Mouse (Mus musculus): ENCODE results near the gene Zfp653.
A peak's percentile ranks its signal among the peaks of the same experiment; 100 is the strongest.
"Not testable (repeated sequence)": the region's sequence is repeated elsewhere in the genome, so short reads cannot be mapped to it uniquely, and the experiment has no call there.

Gene Zfp653

DNA sequence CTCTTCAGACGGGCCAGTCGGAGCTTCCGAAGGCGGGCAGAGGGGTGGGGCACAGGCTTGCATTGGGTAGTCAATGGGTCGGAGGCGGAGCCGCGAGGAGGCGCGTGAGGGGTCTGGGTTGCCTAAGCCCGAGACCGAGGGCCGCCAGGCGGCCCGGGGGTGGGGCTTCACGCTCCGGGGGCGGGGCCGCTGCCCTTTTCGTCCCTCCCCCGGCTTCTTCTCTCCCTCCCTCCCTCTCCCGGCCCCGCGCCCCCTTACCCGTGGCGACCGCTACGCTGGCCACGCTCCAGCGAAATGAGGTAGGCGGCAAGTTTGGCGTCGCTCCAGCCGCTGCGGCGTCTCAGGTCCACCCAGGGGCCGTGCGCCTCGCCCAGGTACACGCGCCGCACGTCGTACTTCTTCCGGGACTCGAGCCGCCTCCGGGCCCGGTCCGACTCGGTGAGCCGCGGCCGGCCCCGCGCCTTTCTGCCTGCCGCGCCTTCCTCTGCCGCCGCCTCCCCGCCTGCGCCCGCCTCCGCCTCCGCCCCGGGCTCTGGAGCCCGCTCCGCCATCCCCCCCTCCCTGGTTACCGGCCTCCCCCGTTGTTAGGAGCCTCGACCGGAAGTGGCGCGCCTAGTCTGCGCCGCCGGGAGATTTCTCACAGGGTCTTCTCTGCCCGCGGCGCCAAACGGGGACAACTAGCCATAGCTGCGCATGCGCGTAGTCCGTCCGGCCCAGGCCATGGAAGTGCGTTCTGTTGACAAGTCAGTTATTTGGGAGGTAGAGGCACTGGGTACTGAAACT is at the start of gene Zfp653, which contains the start of gene Gm49318:
Zfp653 (minus strand) TSS at position 586 of the 783 bp plus-strand sequence.
Gm49318 (minus strand) TSS at position 469 of the 783 bp plus-strand sequence.
- peak; percentile 91 for DNase-seq (ENCODE audit: low spot score)

DNA sequence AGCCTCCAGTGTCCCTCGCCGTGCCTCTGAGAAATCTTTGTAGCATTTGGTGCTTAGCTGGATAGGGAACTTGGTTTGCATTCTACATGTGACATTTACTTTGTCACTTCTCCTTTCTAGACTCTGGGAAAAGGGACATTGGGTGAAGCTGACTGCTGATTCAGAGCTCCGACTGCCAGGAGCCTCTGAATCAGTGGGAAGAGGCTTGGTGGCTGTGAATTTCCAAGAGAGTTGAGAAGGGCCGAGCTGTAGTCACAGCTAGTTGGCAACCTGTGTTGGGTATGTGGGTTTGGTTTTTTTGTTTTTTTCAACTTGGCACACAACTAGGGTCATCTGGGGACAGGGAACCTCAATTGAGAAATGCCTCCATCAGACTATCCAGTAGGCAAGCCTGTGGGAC is 48.4 kb upstream of the Zfp653 start:
- DNase-seq (ENCODE audit: low spot score), result no peak

DNA sequence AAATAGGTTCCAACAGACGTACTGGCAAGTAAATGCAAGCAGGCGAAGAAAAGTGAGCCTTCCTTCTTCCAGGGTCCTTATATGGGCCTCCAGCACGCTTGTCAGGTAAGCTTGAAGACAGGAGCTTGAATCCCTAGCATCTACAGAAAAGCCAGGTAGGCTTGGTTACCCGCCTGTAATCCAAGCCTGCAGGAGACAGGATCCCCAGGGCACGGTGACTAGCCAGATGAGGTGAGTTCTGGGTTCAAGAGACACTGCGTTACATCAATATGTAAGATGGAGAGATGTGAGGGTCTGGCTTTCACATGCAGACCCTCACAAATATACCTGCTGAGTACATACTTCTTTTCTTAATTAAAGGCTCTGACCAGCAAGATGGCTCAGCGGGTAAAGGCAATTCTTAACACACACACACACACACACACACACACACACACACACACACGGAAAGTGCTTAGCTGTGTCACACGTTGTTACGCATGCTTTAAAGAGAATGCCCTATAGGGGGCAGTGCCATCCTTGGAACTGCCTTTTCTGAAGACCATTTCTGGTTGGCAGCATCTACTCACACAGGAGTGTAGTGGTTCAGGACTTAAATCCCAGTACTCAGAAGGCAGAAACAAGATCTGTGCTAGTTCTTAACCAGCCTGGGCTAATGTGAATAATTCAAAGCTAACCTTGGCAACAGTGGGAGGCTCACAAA is 46.7 kb upstream of the Zfp653 start:
- DNase-seq (ENCODE audit: low spot score), result no peak

DNA sequence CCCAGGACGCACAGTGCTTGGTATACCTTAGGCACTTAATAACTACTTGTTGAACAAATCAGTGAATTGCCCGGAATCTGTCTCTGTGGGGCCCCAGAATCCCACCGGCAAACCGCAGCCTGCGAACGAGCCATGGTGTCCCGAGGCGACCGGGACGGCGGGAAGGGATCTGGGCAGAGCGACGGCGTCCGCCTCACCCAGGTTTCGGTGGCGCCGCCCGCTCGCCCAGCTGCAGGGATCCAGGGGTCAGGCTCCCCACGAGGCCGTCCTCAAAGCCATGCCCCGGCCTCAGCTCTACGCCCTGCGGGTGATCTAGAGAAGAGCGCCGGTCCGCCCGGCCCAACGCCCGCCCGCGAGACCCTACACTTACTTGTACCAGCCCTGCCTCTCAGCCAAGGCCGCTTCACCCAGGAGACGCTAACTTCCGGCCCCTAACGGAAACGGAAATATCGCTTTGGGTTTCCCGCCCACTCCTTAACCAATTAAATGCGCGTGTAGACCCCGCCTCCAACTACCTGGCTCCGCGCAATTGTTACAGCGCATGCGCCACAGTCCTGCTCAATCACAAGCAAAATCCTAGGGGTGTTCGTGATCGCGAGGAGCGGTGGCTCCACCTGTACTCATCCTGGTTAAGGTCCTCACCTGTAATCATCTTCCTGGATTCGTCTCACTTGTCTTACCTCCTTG is 45.7 kb upstream of the Zfp653 start, which contains the start of gene Elof1:
Elof1 (minus strand) TSS at position 433 of the 687 bp plus-strand sequence.
- DNase-seq (ENCODE audit: low spot score), result peak; percentile 62

DNA sequence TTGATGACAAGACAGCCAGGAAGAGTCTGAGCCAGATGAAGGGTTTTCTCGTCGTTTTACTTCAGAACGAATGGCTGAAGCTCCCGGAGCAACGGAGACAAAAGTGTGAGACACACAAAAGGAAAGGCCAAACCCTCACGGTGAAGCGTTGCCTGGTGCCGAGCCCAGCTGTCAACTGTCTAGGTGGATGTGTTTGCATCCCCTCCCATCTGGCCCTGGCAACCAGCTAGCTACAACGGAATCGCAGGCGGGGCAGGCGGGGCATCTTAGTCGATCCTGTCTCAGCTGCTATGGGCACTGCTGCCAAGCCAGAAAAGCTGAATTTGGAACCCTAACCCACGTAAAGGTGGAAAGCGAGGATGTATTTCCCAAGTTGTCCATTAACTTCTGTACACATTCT is 44.9 kb upstream of the Zfp653 start:
- DNase-seq (ENCODE audit: low spot score), result no peak

DNA sequence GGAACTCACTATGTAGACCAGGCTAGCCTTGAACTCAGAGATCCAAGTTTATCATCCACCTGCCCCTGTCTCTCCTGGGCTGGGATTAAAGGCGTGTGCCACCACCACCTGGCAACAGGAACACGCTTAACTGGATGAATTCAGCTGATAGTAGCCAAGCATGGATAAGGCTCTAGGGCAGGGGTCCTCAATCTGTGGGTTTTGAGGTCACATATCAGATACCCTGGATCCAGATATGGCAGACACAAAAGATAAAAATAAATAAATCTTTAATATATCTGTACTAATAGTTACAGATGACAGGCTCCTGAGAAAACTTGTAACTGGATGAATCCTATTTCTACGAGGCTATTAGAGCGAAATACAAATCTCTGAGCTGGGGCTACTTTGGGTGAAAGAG is 44.5 kb upstream of the Zfp653 start:
- no peak for DNase-seq (ENCODE audit: low spot score)

DNA sequence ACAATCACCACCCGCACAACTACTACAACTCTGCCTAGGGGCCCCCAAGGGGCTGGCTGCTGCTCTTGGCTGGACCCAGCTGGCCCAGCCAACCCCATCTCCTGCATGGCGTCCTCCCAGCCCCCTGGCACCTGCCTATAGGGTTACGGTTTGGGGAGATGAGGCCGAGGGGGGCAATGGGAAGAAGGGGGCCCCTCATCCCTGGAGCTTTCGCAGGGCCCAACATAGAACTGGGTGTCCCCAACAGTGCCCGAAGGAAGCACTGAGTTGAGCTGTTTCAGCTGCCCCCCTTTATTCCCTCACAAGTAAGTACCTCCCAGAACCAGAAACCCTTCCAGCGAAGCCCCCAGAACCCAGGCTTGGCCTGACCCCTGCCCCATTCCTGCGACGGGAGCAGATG is 37.0 kb upstream of the Zfp653 start:
- no peak for DNase-seq (ENCODE audit: low spot score)

DNA sequence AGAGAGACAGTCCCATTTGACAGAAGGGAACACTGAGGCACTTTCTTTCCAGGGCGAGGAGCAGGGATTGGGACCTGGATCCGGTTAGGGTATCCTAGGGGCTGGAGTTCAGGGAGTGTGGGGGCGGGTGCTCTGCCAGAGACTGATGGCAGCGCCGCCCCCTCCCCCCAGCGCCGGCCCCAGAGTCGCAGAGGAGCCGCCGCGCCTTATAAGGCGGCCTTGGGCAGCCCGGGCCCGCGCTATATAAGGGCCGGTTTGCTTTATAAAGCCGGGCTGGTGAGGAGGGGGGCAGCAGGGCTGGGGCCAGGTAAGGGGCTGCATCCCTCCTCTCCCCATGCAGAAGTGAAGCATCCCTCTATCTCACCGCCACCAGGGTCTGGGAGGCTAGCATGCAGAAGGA is 28.7 kb upstream of the Zfp653 start:
- DNase-seq (ENCODE audit: low spot score), result no peak

DNA sequence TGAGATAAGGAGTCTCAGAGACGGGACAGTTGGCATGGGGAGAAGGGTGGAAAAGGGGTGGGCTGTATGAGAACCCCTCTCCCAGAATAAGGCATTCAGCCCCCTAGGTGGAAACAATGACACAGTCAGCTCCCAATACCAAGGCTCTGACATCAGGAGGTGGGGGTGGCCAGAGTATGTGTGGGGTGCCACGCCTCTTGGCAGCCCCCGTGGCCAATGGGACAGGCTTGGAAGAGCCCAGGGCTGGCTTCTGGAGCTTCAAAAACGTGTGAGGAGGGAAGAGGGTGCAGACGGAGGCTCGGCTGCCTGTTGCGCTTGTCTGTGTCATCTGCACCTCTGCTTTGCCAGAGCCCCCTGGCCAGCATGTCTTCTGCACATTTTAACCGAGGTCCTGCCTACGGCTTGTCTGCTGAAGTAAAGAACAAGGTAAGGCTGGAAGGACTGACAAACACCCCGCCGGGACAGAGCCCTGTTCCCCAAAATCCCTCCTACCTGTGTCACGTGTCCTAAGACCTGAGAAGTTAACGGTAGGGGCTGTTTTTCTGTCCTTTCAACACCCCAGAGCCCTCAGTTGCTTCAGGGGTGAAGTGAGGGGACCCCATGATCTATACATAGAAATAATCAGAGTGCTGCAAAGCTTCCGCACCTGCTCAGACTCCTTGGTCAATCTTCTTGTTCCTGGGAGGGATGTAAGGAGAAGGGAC is 28.0 kb upstream of the Zfp653 start, which contains the start of gene Cnn1:
Cnn1 (plus strand) TSS at position 224 of the 704 bp plus-strand sequence.
- DNase-seq (ENCODE audit: low spot score), result no peak

DNA sequence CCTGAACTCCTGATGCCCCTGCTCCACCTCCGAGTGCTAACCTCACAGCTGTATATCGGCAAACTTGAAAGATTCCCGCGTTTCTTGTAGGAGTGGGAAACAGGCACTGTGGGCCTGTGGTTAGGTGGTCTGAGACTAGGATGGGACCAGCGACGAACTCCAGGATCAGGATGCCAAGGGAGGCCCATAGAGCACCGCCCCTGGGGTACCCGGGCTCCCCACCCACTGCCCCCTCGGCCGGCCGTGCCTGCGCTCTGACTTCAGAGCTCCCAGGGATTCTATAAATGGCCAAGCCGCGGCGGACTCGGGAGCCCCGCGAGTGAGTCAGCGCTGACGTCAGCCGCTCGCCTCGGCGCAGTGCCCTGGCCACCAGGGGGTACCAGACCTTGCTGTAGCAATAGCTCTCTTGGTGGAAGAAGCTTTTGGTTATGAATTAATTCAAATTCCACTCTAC is 24.7 kb upstream of the Zfp653 start:
- DNase-seq (ENCODE audit: low spot score), result peak; percentile 75

DNA sequence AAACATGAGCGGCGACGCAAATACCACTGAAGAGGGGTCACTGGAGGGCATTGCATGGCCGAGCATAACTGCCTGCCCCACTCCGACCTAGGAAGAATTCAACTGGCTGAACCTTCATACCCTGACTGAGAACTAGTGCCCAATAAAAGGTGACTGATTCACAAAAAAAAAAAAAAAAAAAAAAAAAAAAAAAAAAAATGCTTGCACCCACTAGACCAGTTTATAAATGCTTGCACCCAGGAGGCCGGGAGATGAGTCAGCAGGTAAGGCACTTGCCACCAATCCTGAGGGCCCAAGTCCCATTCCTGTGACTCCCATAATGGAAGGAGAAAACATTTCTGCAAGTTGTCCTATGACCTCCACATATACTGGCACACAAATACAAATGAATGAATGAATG is 21.6 kb upstream of the Zfp653 start:
- no peak for DNase-seq (ENCODE audit: low spot score)

DNA sequence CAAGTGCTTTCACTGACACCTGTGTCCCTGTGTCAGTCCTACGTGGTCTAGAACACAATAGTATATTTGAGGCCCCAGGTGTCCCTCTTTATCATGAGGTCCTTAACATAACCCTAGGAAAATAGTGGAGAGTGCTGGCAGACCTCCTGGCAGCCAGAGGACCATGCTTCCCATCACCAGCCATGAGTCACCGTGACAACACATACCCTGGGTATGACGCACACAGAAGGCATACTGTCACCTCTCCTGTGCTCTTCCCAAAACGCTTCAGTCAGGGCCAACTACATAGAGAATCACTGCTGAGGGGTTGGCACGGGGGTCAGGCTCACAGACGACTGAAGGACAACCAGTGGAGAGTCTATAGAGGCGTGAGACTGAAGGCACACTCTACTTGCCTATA is 18.8 kb upstream of the Zfp653 start:
- DNase-seq (ENCODE audit: low spot score), result no peak

DNA sequence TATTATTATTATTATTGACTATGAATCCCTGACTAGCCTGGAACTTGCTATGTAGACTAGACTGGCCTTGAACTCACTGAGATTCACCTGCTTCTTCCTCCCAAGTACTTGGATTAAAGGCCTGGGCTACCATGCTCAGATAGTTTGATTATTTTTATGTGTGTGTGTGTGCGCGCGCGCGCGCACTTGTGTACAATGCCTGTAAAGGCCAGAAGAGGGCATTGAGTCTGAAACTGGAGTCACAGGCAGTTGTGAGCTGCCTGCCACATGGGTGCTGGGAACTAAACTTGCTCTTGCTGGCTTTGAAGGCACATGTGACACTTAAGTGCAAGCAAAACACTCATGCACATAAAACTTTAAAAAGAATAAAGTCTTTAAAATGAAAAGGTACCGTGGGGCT is 18.1 kb upstream of the Zfp653 start:
- DNase-seq (ENCODE audit: low spot score), result no peak

DNA sequence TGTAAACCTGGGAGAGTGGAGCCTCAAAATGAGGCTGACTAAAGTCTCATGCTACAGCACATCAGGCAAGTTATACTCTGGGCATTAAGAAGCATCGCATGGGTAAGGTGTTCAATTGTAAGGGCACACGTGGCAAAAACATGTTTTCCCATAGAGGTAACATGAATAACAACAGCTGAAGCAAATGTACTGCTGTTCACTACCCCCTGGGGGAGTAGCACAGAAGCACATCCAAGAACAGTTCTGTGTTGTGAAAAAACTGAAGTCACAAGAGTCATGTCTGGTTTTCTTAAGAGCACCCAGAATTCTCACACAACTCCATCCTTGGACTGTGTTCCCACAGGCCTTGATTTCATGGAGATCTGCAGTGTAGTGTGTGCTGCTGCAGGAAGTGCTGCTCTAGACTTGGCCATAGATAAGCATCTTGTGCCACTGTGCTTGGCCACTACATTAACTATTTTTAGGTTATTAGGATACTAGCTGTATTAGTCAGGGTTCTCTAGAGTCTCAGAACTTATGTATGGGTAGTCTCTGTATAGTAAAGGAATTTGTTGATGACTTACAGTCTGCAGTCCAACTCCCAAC is 15.9 kb upstream of the Zfp653 start:
- no peak for DNase-seq (ENCODE audit: low spot score)

DNA sequence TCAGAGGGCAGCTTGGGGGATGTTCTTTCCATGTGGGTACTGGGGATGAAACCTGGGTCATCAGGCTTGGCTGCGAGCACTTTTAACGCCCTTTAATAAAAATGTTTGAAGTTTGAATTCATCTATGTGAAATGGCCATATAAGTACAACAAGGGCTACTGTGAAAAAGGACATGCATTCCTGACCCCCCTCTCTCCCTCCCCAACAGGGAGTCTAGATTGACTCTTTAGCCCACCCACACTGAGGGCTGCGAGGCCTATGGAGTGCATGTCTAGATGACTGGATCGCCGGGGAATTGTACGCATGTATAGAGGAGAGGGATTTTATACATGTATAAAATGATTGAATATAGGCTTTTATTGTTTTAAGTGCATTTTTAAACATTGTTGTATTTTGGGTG is 14.8 kb upstream of the Zfp653 start:
- DNase-seq (ENCODE audit: low spot score), result no peak

DNA sequence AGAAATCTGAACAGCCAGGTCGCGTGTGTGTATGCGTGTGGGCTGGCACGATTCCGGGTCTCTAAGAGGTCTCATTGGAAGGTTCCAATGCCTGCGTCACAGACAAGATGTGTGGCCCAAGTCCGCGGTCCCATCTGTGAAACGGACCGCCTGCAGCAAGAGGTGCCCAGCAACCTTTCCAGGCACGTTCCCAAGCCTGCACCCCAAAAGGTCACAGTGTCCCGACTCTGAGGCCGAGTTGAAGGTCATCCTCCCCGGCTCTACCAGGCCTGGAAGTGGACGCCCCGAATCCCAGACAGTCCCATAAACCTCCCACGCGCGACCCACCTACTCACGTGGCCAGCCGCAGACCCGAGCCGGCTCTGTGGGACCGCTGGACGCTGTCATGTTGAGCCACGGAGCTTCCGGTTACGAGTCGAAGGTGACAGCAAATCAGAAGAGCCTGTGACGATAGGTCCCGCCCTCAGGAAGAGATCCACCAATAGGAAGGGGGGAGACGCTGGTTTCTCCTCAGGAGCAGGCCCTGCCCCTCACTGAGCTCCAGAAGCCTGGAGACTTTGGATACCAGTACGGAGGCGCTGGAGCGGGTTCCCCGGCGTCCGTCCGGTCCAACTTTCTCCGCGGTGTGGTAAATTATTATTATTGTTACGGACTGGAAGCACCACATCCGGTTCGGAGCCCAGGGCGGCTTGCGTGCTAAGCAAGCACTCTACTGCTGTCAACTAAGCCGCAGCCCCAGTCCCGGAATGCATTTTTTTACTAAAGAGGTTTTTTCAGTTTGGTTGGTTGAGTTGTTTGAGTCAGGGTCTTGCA is 14.1 kb upstream of the Zfp653 start, which contains the start of gene Ecsit:
Ecsit (minus strand) TSS at position 417 of the 813 bp plus-strand sequence.
- peak; percentile 66 for DNase-seq (ENCODE audit: low spot score)

DNA sequence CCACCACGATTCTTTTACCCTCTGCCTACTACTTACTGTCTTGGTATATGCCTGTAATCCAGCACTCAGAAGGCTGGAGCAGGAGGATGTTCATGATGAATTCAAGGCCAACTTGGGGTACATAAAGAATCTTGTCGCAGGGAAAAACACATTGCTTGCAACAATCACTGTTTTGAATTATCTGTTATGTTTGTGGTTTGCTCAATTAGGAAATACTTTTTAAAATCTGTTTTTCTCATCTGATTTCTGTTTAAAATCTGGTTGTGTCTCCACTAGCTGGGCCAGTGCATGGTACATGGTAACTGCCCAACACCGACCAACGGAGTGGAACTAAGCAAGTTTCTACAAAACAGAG is 13.5 kb upstream of the Zfp653 start:
- no peak for DNase-seq (ENCODE audit: low spot score)

DNA sequence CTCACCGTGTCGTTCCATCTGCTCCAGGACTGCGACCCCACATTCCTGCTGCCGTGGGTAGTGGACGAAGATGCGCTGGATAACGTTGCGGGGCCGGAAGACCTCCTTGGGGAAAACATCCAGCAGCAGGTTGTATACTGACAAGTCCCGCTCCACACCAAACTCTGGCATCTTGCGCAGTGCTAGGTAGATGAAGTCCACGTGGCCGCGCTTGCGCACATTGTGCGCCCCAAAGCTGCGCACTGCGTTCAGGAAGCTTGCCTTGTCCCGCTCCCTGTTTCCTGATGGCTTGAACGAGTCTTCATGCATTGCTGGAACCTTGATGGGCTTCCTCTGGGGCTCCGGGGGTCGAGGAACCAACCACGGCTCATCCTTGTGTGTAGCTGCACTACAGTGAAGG is 5.0 kb upstream of the Zfp653 start:
- DNase-seq (ENCODE audit: low spot score), result no peak

DNA sequence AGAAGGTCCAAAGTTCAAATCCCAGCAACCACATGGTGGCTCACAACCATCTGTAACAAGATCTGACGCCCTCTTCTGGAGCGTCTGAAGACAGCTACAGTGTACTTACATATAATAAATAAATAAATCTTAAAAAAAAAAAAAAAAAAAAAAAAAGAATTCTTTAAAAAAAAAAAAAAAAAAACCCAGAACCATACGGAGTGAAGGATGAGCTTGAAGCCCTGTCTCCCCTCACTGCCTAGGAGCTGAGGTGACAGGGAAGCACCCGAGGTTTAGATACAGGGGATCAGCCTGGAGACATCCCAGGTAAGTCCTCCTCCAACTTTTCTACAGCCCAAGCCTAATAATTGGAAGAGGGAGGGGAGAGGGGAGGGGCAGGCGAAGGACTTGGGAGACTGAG is 4.6 kb upstream of the Zfp653 start:
- not testable (repeated sequence) for DNase-seq (ENCODE audit: low spot score)

DNA sequence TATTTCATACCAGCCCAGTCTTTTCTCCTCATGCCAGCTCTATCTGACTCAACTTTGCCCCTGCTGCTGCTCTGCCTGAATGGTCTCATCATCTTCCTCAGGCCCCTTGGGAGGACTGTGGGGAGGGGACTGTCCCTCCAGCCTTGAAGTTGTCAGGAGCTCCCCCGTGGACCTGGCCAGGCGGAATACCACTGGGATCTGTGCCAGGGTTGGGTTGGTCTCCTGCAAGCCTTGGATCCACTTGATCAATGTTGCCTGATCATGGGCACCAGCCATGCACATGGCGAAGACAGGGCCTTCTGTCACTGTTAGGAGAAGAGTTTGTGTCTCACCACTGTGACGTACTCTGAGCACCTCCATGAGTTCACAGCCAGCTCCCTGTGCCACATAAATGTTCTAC is 1.1 kb upstream of the Zfp653 start:
- DNase-seq (ENCODE audit: low spot score), result no peak

Data from urinary bladder, postnatal 10 days (tissue).